Mouse (Mus musculus) CH12.LX (cell line): ENCODE measurements around the gene Socs1. TPM values are rescaled to one million over a fixed set of nuclear protein-coding genes. Genes with fewer than 3 reads are reported as not detected.

Experiments used
- DNase-seq: peaks from one replicate; pipeline ENCODE4 v3.0.0-alpha.2; 2013; ENCODE audit errors: extremely low read depth
- H3K27ac ChIP-seq: 2 replicates; pipeline ENCODE4 v1.5.1; 2012; ENCODE audit warnings: low read depth, mild to moderate bottlenecking, control low read depth, moderate library complexity; ENCODE audit not compliant: insufficient read depth
- H3K27me3 ChIP-seq: replicated peaks from 2 replicates; pipeline ENCODE3; 2012; ENCODE audit warnings: inconsistent platforms
- H3K36me3 ChIP-seq, 2 experiments: replicated peaks in 1 of 2; 2 replicates each; pipeline versions ENCODE3 to v1.6.1; 2012; ENCODE audit warnings: inconsistent platforms in 1 of 2, low read length in 1 of 2, mild to moderate bottlenecking in 1 of 2, mixed read lengths in 1 of 2, moderate library complexity in 1 of 2; ENCODE audit not compliant: control insufficient read depth in 1 of 2, insufficient read depth in 1 of 2
- H3K4me1 ChIP-seq, 2 experiments: 2 replicates each; pipeline ENCODE4 v1.6.1; 2012; ENCODE audit warnings: inconsistent platforms in 1 of 2, moderate library complexity in 1 of 2; ENCODE audit not compliant: insufficient read depth in 2 of 2, control insufficient read depth in 1 of 2
- H3K4me2 ChIP-seq: 2 replicates; pipeline ENCODE4 v1.6.1; 2012; ENCODE audit warnings: low read depth, mild to moderate bottlenecking, control low read depth; ENCODE audit not compliant: poor library complexity, insufficient read depth, severe bottlenecking
- H3K4me3 ChIP-seq, 3 experiments: fragments of 150-350 bp in 1 of 3; sonication (generic) in 1 of 3; replicated peaks in 1 of 3; 2 replicates each; pipeline versions ENCODE3 to v1.5.1; 2011 to 2012; ENCODE audit warnings: low read depth in 2 of 3, low read length in 2 of 3, mild to moderate bottlenecking in 2 of 3, moderate library complexity in 2 of 3, control low read depth in 1 of 3, improper control_type of control experiment in 1 of 3, inconsistent platforms in 1 of 3, mixed read lengths in 1 of 3; ENCODE audit not compliant: poor library complexity in 1 of 3
- H3K79me2 ChIP-seq: replicated peaks from 2 replicates; pipeline ENCODE4 v1.6.1; 2012; ENCODE audit warnings: mild to moderate bottlenecking, moderate library complexity; ENCODE audit not compliant: control insufficient read depth, poor library complexity, insufficient read depth, severe bottlenecking; ENCODE audit errors: extremely low read depth
- H3K9ac ChIP-seq: 2 replicates; pipeline ENCODE4 v1.6.1; 2012; ENCODE audit warnings: low read depth, mild to moderate bottlenecking, control low read depth, moderate library complexity; ENCODE audit not compliant: insufficient read depth
- H3K9me3 ChIP-seq: replicated peaks from 2 replicates; pipeline ENCODE3; 2012; ENCODE audit warnings: low read length, inconsistent platforms, mixed read lengths
- BHLHE40 ChIP-seq: IDR thresholded peaks from 2 replicates; pipeline ENCODE4 v1.6.1; 2011; ENCODE audit warnings: mild to moderate bottlenecking, low read depth, low read length, improper control_type of control experiment
- EP300 ChIP-seq: IDR thresholded peaks from 2 replicates; pipeline ENCODE4 v1.6.1; 2011; ENCODE audit warnings: low read length, improper control_type of control experiment
- ETS1 ChIP-seq: conservative IDR thresholded peaks from 2 replicates; pipeline ENCODE4 v1.6.1; 2012; ENCODE audit warnings: low read depth, mild to moderate bottlenecking, inconsistent platforms, low read length, improper control_type of control experiment, moderate library complexity
- IRF4 ChIP-seq: IDR thresholded peaks from 2 replicates; pipeline ENCODE4 v1.6.1; 2014; ENCODE audit warnings: low read depth, mild to moderate bottlenecking, inconsistent platforms, low read length, improper control_type of control experiment
- KAT2A ChIP-seq: IDR thresholded peaks from 2 replicates; pipeline ENCODE4 v1.6.1; 2012; ENCODE audit warnings: low read length, improper control_type of control experiment, inconsistent platforms; ENCODE audit not compliant: insufficient replicate concordance
- MAFK ChIP-seq: IDR thresholded peaks from 2 replicates; pipeline ENCODE4 v1.6.1; 2011; ENCODE audit warnings: low read length, improper control_type of control experiment; ENCODE audit not compliant: insufficient replicate concordance
- MXI1 ChIP-seq: IDR thresholded peaks from 2 replicates; pipeline ENCODE4 v1.6.1; 2011; ENCODE audit warnings: mild to moderate bottlenecking, low read depth, low read length, improper control_type of control experiment
- MYC ChIP-seq: IDR thresholded peaks from 2 replicates; pipeline ENCODE4 v1.6.1; 2011; ENCODE audit warnings: low read depth, mild to moderate bottlenecking, improper control_type of control experiment, low read length
- NELFE ChIP-seq: IDR thresholded peaks from 2 replicates; pipeline ENCODE4 v1.6.1; 2011; ENCODE audit warnings: low read depth, low read length, improper control_type of control experiment
- POLR2AphosphoS2 ChIP-seq: IDR thresholded peaks from 2 replicates; pipeline ENCODE4 v1.6.1; 2011; ENCODE audit warnings: low read depth, low read length, improper control_type of control experiment
- SIN3A ChIP-seq: IDR thresholded peaks from 2 replicates; pipeline ENCODE4 v1.6.1; 2012; ENCODE audit warnings: low read length, improper control_type of control experiment, inconsistent platforms
- TCF12 ChIP-seq: IDR thresholded peaks from 2 replicates; pipeline ENCODE4 v1.6.1; 2014; ENCODE audit warnings: low read depth, mild to moderate bottlenecking, inconsistent platforms, low read length, improper control_type of control experiment
- UBTF ChIP-seq: IDR thresholded peaks from 2 replicates; pipeline ENCODE4 v1.6.1; 2012; ENCODE audit warnings: low read depth, mild to moderate bottlenecking, inconsistent platforms, low read length, improper control_type of control experiment, moderate library complexity
- USF2 ChIP-seq: conservative IDR thresholded peaks from 2 replicates; pipeline ENCODE4 v1.6.1; 2011; ENCODE audit warnings: low read depth, low read length, improper control_type of control experiment
- ZC3H11A ChIP-seq: IDR thresholded peaks from 2 replicates; pipeline ENCODE4 v1.6.1; 2012; ENCODE audit warnings: low read depth, mild to moderate bottlenecking, inconsistent platforms, low read length, improper control_type of control experiment
- ZKSCAN1 ChIP-seq: IDR thresholded peaks from 2 replicates; pipeline ENCODE4 v1.6.1; 2012; ENCODE audit warnings: low read depth, inconsistent platforms, low read length, improper control_type of control experiment, borderline replicate concordance
- ZMIZ1 ChIP-seq: IDR thresholded peaks from 2 replicates; pipeline ENCODE4 v1.6.1; 2012; ENCODE audit warnings: low read depth, mild to moderate bottlenecking, inconsistent platforms, low read length, improper control_type of control experiment
- dilution Hi-C: fragments of 300-500 bp; cut with MboI; formaldehyde crosslinking; loops from 2 replicates; pipeline ENCODE4 v1.14.3; 2020; ENCODE audit warnings: low sequenced_read_pairs; ENCODE audit not compliant: extremely low pct_unique_long_range_greater_than_20kb, extremely low pct_ligation_motif_present
- in situ Hi-C: fragments of 300-500 bp; cut with MboI; formaldehyde crosslinking; loops from 3 replicates; pipeline ENCODE4 v1.14.3; 2019; ENCODE audit warnings: low sequenced_read_pairs, low pct_ligation_motif_present, low pct_unique_long_range_greater_than_20kb, mixed read lengths
- polyA plus RNA-seq: library from polyadenylated mRNA; unstranded; fragments of >175 nt; gene quantifications from 2 replicates; pipeline ENCODE4 v1.2.1, GENCODE M21; 2012; ENCODE audit warnings: low read depth; ENCODE audit not compliant: insufficient read length
- total RNA-seq, 2 experiments: library from RNA; depleted of rRNA; stranded (reverse); fragments of 300-350 nt in 1 of 2; fragments of >200 nt in 1 of 2; gene quantifications; 2 replicates each; pipeline ENCODE4 v1.2.3; 2012 to 2014

Gene Socs1
- total and polyA plus RNA-seq, 3 experiments, result 18.8 to 29.1 (median 27.6) TPM

DNA sequence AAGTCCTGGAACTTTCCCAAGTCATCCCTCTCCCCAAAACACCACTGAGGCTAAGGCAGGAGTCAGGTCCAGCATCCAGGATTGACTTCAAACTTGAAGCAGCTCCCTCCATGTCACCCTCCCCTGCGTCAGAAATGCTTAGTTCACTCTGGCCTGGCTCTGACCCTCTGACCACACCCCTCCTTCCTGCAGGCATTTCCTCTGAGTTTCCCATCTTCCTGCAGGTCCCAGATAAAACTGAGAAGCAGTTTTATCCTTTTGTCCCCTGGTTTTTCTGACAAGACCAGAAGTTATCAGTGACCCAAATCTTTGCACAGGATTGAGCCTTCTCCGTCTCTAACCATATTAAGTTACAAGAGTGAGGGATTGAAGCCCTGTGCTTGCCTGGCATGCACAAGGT is 47.8 kb downstream of the Socs1 start:
- Histone ChIP-seq H3K27ac (no peak overlapping the region), H3K4me1 (peaks cover 21 to 45% of the 10 kb centered on the region in 2 experiments), H3K9me3 (no peaks in the 10 kb centered on the region), H3K4me2 (no peak overlapping the region), H3K4me3 (no peak overlapping the region)
- in situ Hi-C loops, result no loop called here
- dilution Hi-C loops, result no loop called here
- DNase-seq, result no peak
- TF ChIP-seq EP300, result no peak
- no peak for TF ChIP-seq ETS1
- no peak for TF ChIP-seq USF2
- TF ChIP-seq MXI1, result no peak
- TF ChIP-seq SIN3A, result no peak
- no peak for TF ChIP-seq KAT2A
- no peak for TF ChIP-seq TCF12
- TF ChIP-seq, all 38 proteins: peak for 0
- Histone ChIP-seq H3K27me3 (no peaks in the 10 kb centered on the region), H3K36me3 (no peaks in the 10 kb centered on the region), H3K9ac (no peak overlapping the region), H3K79me2 (no peaks in the 10 kb centered on the region)

GRCm38 (mm10) chr16:10736364-10736763 is 49.0 kb downstream of the Socs1 start:
- dilution Hi-C loops (no loop called here), in situ Hi-C loops (no loop called here)
- Histone ChIP-seq H3K4me3 (no peak overlapping the region), H3K36me3 (no peaks in the 10 kb centered on the region), H3K9me3 (no peaks in the 10 kb centered on the region), H3K4me1 (peaks cover 25 to 50% of the 10 kb centered on the region in 2 experiments), H3K9ac (no peak overlapping the region), H3K27me3 (no peaks in the 10 kb centered on the region), H3K79me2 (no peaks in the 10 kb centered on the region), H3K4me2 (no peak overlapping the region), H3K27ac (no peak overlapping the region)
- TF ChIP-seq IRF4 (no peak), ZMIZ1 (no peak), MYC (no peak), BHLHE40 (peak; percentile 61), POLR2AphosphoS2 (no peak), EP300 (no peak), UBTF (no peak), NELFE (no peak)
- DNase-seq, result no peak

DNA sequence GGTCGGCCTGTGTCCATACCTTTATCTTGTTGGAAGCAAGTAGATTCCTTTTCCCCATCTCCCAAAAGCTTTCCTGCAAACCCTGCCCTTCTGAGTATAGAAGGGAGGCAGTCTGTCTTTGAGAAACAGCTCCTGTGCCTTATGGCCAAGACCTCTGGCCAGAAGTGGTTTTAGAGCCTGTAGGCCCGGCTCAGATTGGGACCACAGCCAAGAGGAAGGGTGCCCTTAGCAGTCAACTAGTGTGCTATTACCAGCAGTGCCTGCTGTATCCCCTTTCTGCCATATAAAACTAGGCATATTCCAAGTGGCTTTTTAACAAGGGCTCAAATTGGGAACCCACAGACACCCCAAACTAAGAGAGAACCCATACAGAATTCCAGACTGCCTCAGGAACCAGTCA is 49.6 kb downstream of the Socs1 start:
- dilution Hi-C loops, result no loop called here
- H3K9me3 ChIP-seq, result no peaks in the 10 kb centered on the region
- no peak overlapping the region for H3K9ac ChIP-seq
- in situ Hi-C loops, result no loop called here
- no peaks in the 10 kb centered on the region for H3K79me2 ChIP-seq
- H3K4me1 ChIP-seq, result peaks cover 23 to 51% of the 10 kb centered on the region in 2 experiments
- H3K4me3 ChIP-seq, result no peak overlapping the region
- no peak overlapping the region for H3K27ac ChIP-seq
- TF ChIP-seq ZKSCAN1 (no peak), MXI1 (no peak), ZC3H11A (no peak), NELFE (no peak), ETS1 (no peak), MAFK (no peak), EP300 (no peak), USF2 (no peak)
- no peak for DNase-seq
- no peaks in the 10 kb centered on the region for H3K36me3 ChIP-seq
- no peak overlapping the region for H3K4me2 ChIP-seq
- no peaks in the 10 kb centered on the region for H3K27me3 ChIP-seq
